Mouse (Mus musculus): ENCODE data around the gene Dnal1. TPM values are rescaled to one million over a fixed set of nuclear protein-coding genes. Genes with fewer than 3 reads are reported as not detected.
A peak's percentile ranks its signal among the peaks of the same experiment; 100 is the strongest.

The Dnal1 gene
- polyA plus RNA-seq, 1 experiment from 2014 or later, result 2.8 TPM

GRCm38 (mm10) chr12:84137131-84137530 is 23.0 kb downstream of the Dnal1 start:
- Histone ChIP-seq H3K27me3 (replicated peaks; ENCODE audit: control insufficient read depth, insufficient read depth, low read length) (no peaks in the 10 kb centered on the region), H3K4me2 (ENCODE audit: low read length) (no peak overlapping the region), H3K9ac (ENCODE audit: low read length) (no peak overlapping the region), H3K36me3 (ENCODE audit: control insufficient read depth, insufficient read depth, low read length) (peaks cover 25% of the 10 kb centered on the region; the same call in 1 of the 2 replicates), H3K27ac (ENCODE audit: low read depth) (no peak overlapping the region), H3K4me1 (replicated peaks; ENCODE audit: control insufficient read depth, insufficient read depth, low read length) (no peaks in the 10 kb centered on the region), H3K9me3 (ENCODE audit: control insufficient read depth, low read length) (no peaks in the 10 kb centered on the region), H3K4me3 (ENCODE audit: low read depth, low read length) (no peak overlapping the region)
- 92% methylated on average over 7 of the region's 7 CpGs for WGBS
- ATAC-seq (replicated peaks; ENCODE audit: low FRiP score, low TSS enrichment, low read depth), result no peak
- no peak for DNase-seq (ENCODE audit: low spot score)

- WGBS, result 69% methylated on average over 4 of the region's 4 CpGs
- H3K27me3 ChIP-seq (replicated peaks; ENCODE audit: control insufficient read depth, insufficient read depth, low read length), result no peaks in the 10 kb centered on the region
- no peak overlapping the region for H3K27ac ChIP-seq (ENCODE audit: low read depth)
- no peak for DNase-seq (ENCODE audit: low spot score)
- no peaks in the 10 kb centered on the region for H3K9me3 ChIP-seq (ENCODE audit: control insufficient read depth, low read length)
- H3K4me2 ChIP-seq (ENCODE audit: low read length), result no peak overlapping the region
- H3K9ac ChIP-seq (ENCODE audit: low read length), result no peak overlapping the region
- H3K36me3 ChIP-seq (ENCODE audit: control insufficient read depth, insufficient read depth, low read length), result peaks cover 25% of the 10 kb centered on the region; the same call in 1 of the 2 replicates
- ATAC-seq (replicated peaks; ENCODE audit: low FRiP score, low TSS enrichment, low read depth), result no peak
- H3K4me1 ChIP-seq (replicated peaks; ENCODE audit: control insufficient read depth, insufficient read depth, low read length), result no peaks in the 10 kb centered on the region
- no peak overlapping the region for H3K4me3 ChIP-seq (ENCODE audit: low read depth, low read length)
Observed at GRCm38 (mm10) chr12:84140135-84140534, 26.0 kb downstream of the Dnal1 start.

- H3K9me3 ChIP-seq (ENCODE audit: control insufficient read depth, low read length), result no peaks in the 10 kb centered on the region
- no peak overlapping the region for H3K4me3 ChIP-seq (ENCODE audit: low read depth, low read length)
- no peaks in the 10 kb centered on the region for H3K27me3 ChIP-seq (replicated peaks; ENCODE audit: control insufficient read depth, insufficient read depth, low read length)
- 70% methylated on average over 4 of the region's 4 CpGs for WGBS
- peaks cover 16% of the 10 kb centered on the region; the same call in 1 of the 2 replicates for H3K36me3 ChIP-seq (ENCODE audit: control insufficient read depth, insufficient read depth, low read length)
- no peak overlapping the region for H3K9ac ChIP-seq (ENCODE audit: low read length)
- H3K4me2 ChIP-seq (ENCODE audit: low read length), result no peak overlapping the region
- no peak overlapping the region for H3K27ac ChIP-seq (ENCODE audit: low read depth)
- ATAC-seq (replicated peaks; ENCODE audit: low FRiP score, low TSS enrichment, low read depth) (no peak), DNase-seq (ENCODE audit: low spot score) (no peak)
- H3K4me1 ChIP-seq (replicated peaks; ENCODE audit: control insufficient read depth, insufficient read depth, low read length), result no peaks in the 10 kb centered on the region
Observed at GRCm38 (mm10) chr12:84141271-84141670, 27.1 kb downstream of the Dnal1 start.

- 63% methylated on average over 14 of the region's 14 CpGs for WGBS
- no peak overlapping the region for H3K4me3 ChIP-seq (ENCODE audit: low read depth, low read length)
- 0 out of 2 replicates have a peak, but pooled peaks cover 14% of the 10 kb centered on the region for H3K36me3 ChIP-seq (ENCODE audit: control insufficient read depth, insufficient read depth, low read length)
- ATAC-seq (replicated peaks; ENCODE audit: low FRiP score, low TSS enrichment, low read depth), result no peak
- H3K4me2 ChIP-seq (ENCODE audit: low read length), result no peak overlapping the region
- H3K9me3 ChIP-seq (ENCODE audit: control insufficient read depth, low read length), result no peaks in the 10 kb centered on the region
- DNase-seq (ENCODE audit: low spot score), result no peak
- H3K4me1 ChIP-seq (replicated peaks; ENCODE audit: control insufficient read depth, insufficient read depth, low read length), result no peaks in the 10 kb centered on the region
- H3K27me3 ChIP-seq (replicated peaks; ENCODE audit: control insufficient read depth, insufficient read depth, low read length), result no peaks in the 10 kb centered on the region
- H3K27ac ChIP-seq (ENCODE audit: low read depth), result no peak overlapping the region
- H3K9ac ChIP-seq (ENCODE audit: low read length), result no peak overlapping the region
Observed at GRCm38 (mm10) chr12:84142281-84143050, 28.3 kb downstream of the Dnal1 start.

- Histone ChIP-seq H3K36me3 (ENCODE audit: control insufficient read depth, insufficient read depth, low read length) (peaks cover 34% of the 10 kb centered on the region), H3K9ac (ENCODE audit: low read length) (peak within 1 kb of the TSS; percentile 51), H3K27ac (ENCODE audit: low read depth) (no peak within 1 kb of the TSS), H3K4me3 (ENCODE audit: low read depth, low read length) (peak within 1 kb of the TSS; percentile 46), H3K4me1 (replicated peaks; ENCODE audit: control insufficient read depth, insufficient read depth, low read length) (peaks cover 12% of the 10 kb centered on the region), H3K27me3 (replicated peaks; ENCODE audit: control insufficient read depth, insufficient read depth, low read length) (no peaks in the 10 kb centered on the region), H3K4me2 (ENCODE audit: low read length) (peak within 1 kb of the TSS; percentile 89), H3K9me3 (ENCODE audit: control insufficient read depth, low read length) (no peaks in the 10 kb centered on the region)
- DNase-seq (ENCODE audit: low spot score) (peak; percentile 85), ATAC-seq (replicated peaks; ENCODE audit: low FRiP score, low TSS enrichment, low read depth) (peak; percentile 67)
- under 1% methylated on average over 44 of the region's 50 CpGs for WGBS
Observed at GRCm38 (mm10) chr12:84147954-84148621, 33.9 kb downstream of the Dnal1 start, which contains the start of gene Pnma1. Pnma1 (minus strand) TSS chr12:84148489.

- Histone ChIP-seq H3K4me1 (replicated peaks; ENCODE audit: control insufficient read depth, insufficient read depth, low read length) (peaks cover 12% of the 10 kb centered on the region), H3K27ac (ENCODE audit: low read depth) (no peak overlapping the region), H3K4me2 (ENCODE audit: low read length) (peak overlapping the region; percentile 89), H3K9me3 (ENCODE audit: control insufficient read depth, low read length) (no peaks in the 10 kb centered on the region), H3K4me3 (ENCODE audit: low read depth, low read length) (peak overlapping the region; percentile 46), H3K9ac (ENCODE audit: low read length) (peak overlapping the region; percentile 51), H3K27me3 (replicated peaks; ENCODE audit: control insufficient read depth, insufficient read depth, low read length) (no peaks in the 10 kb centered on the region), H3K36me3 (ENCODE audit: control insufficient read depth, insufficient read depth, low read length) (peaks cover 39% of the 10 kb centered on the region)
- ATAC-seq (replicated peaks; ENCODE audit: low FRiP score, low TSS enrichment, low read depth) (no peak), DNase-seq (ENCODE audit: low spot score) (no peak)
- 12% methylated on average over 10 of the region's 10 CpGs for WGBS
Observed at GRCm38 (mm10) chr12:84148622-84149012, 34.5 kb downstream of the Dnal1 start.

- Histone ChIP-seq H3K4me2 (ENCODE audit: low read length) (no peak overlapping the region), H3K9me3 (ENCODE audit: control insufficient read depth, low read length) (no peaks in the 10 kb centered on the region), H3K27me3 (replicated peaks; ENCODE audit: control insufficient read depth, insufficient read depth, low read length) (no peaks in the 10 kb centered on the region), H3K27ac (ENCODE audit: low read depth) (no peak overlapping the region), H3K36me3 (ENCODE audit: control insufficient read depth, insufficient read depth, low read length) (peaks cover 51% of the 10 kb centered on the region), H3K9ac (ENCODE audit: low read length) (no peak overlapping the region), H3K4me1 (replicated peaks; ENCODE audit: control insufficient read depth, insufficient read depth, low read length) (peaks cover 12% of the 10 kb centered on the region), H3K4me3 (ENCODE audit: low read depth, low read length) (no peak overlapping the region)
- WGBS, result 92% methylated on average over 15 of the region's 15 CpGs
- ATAC-seq (replicated peaks; ENCODE audit: low FRiP score, low TSS enrichment, low read depth), result no peak
- no peak for DNase-seq (ENCODE audit: low spot score)
Observed at GRCm38 (mm10) chr12:84149971-84150370, 35.8 kb downstream of the Dnal1 start.

GRCm38 (mm10) chr12:84150976-84151375 is 36.8 kb downstream of the Dnal1 start:
- H3K4me3 ChIP-seq (ENCODE audit: low read depth, low read length), result no peak overlapping the region
- H3K4me1 ChIP-seq (replicated peaks; ENCODE audit: control insufficient read depth, insufficient read depth, low read length), result peaks cover 12% of the 10 kb centered on the region
- no peak for DNase-seq (ENCODE audit: low spot score)
- WGBS, result 38% methylated on average over 6 of the region's 6 CpGs
- ATAC-seq (replicated peaks; ENCODE audit: low FRiP score, low TSS enrichment, low read depth), result no peak
- no peak overlapping the region for H3K4me2 ChIP-seq (ENCODE audit: low read length)
- H3K9me3 ChIP-seq (ENCODE audit: control insufficient read depth, low read length), result no peaks in the 10 kb centered on the region
- peaks cover 60% of the 10 kb centered on the region for H3K36me3 ChIP-seq (ENCODE audit: control insufficient read depth, insufficient read depth, low read length)
- no peak overlapping the region for H3K9ac ChIP-seq (ENCODE audit: low read length)
- no peaks in the 10 kb centered on the region for H3K27me3 ChIP-seq (replicated peaks; ENCODE audit: control insufficient read depth, insufficient read depth, low read length)
- H3K27ac ChIP-seq (ENCODE audit: low read depth), result no peak overlapping the region
